Mouse (Mus musculus) forebrain, embryonic 14.5 days (tissue): ENCODE results near the gene Rsad1. TPM values are rescaled to one million over a fixed set of nuclear protein-coding genes. Genes with fewer than 3 reads are reported as not detected.
A peak's percentile ranks its signal among the peaks of the same experiment; 100 is the strongest.

Source experiments
- ATAC-seq: fragments of 200-750 bp; cut with Nextera tagmentation; 2 replicates; pipeline ENCODE4 v1.8.0; 2017; ENCODE audit warnings: mild to moderate bottlenecking, moderate library complexity
- DNase-seq: peaks from one replicate; pipeline ENCODE4 v3.0.0-alpha.2; 2015; ENCODE audit warnings: low spot score
- H3K27ac ChIP-seq: fragments of 300-500 bp; sonication (generic); 2 replicates; pipeline ENCODE4 v1.5.1; 2014; ENCODE audit warnings: low read depth, mild to moderate bottlenecking, control low read depth, low read length, moderate library complexity
- H3K27me3 ChIP-seq: fragments of 300-500 bp; sonication (generic); replicated peaks from 2 replicates; pipeline ENCODE4 v1.6.1; 2014; ENCODE audit warnings: low read length, control low read depth, mixed read lengths; ENCODE audit not compliant: control insufficient read depth, insufficient read depth
- H3K36me3 ChIP-seq: fragments of 300-500 bp; sonication (generic); 2 replicates; pipeline ENCODE4 v1.6.1; 2014; ENCODE audit warnings: low read length, control low read depth; ENCODE audit not compliant: control insufficient read depth, insufficient read depth
- H3K4me1 ChIP-seq: fragments of 300-500 bp; sonication (generic); 2 replicates; pipeline ENCODE4 v1.6.1; 2014; ENCODE audit warnings: antibody characterized with exemption, low read length, control low read depth; ENCODE audit not compliant: control insufficient read depth, insufficient read depth
- H3K4me2 ChIP-seq: fragments of 300-500 bp; sonication (generic); 2 replicates; pipeline ENCODE4 v1.6.1; 2014; ENCODE audit warnings: mild to moderate bottlenecking, control low read depth, low read length
- H3K4me3 ChIP-seq: fragments of 300-500 bp; sonication (generic); 2 replicates; pipeline ENCODE4 v1.5.1; 2014; ENCODE audit warnings: low read depth, low read length, control low read depth
- H3K9ac ChIP-seq: fragments of 300-500 bp; sonication (generic); 2 replicates; pipeline ENCODE4 v1.6.1; 2014; ENCODE audit warnings: mild to moderate bottlenecking, low read length, control low read depth, moderate library complexity
- H3K9me3 ChIP-seq: fragments of 300-500 bp; sonication (generic); replicated peaks from 2 replicates; pipeline ENCODE4 v1.6.1; 2016; ENCODE audit warnings: low read length, control low read depth, mixed read lengths; ENCODE audit not compliant: control insufficient read depth
- WGBS: fragments of 180-500 bp; shearing (Covaris S2); extraction: QIAGEN DNeasy Blood & Tissue Kit; methylation state at CpG from one replicate; pipeline ENCODE4 v1.1.7; 2014; 5-methylcytosine and 5-hydroxymethylcytosine counted together
- polyA plus RNA-seq: library from polyadenylated mRNA; unstranded; fragments of >200 nt; fragmentation: Nextera tagmentation; extraction: Ambion mirVana; gene quantifications from 2 replicates; pipeline ENCODE4 v1.2.1, GENCODE M21; 2014

Gene Rsad1
- polyA plus RNA-seq, 1 experiment from 2014 or later = 3.9 TPM

- peak; percentile 83 for ATAC-seq
- Histone ChIP-seq H3K4me3 (peak overlapping the region; percentile 54), H3K36me3 (no peaks in the 10 kb centered on the region), H3K4me2 (peak overlapping the region; percentile 70), H3K27ac (no peak overlapping the region), H3K9me3 (no peaks in the 10 kb centered on the region), H3K4me1 (peaks cover 2% of the 10 kb centered on the region; the same call in 1 of the 2 replicates), H3K9ac (peak overlapping the region; percentile 76), H3K27me3 (no peaks in the 10 kb centered on the region)
- peak; percentile 83 for DNase-seq
- WGBS = 3% methylated on average over 53 of the region's 55 CpGs
These were observed 57.9 kb downstream of the Rsad1 start for GRCm38 (mm10) chr11:94491035-94491748.

Other genes with a start within 250 kb of the Rsad1 start
- gene Luc7l3, start 227.3 kb downstream of the Rsad1 start, polyA plus RNA-seq = 89.6 and 104 TPM in 2 replicates
- gene Ankrd40, start 221.3 kb downstream of the Rsad1 start, polyA plus RNA-seq = 10.2 and 10.3 TPM in 2 replicates
- gene Abcc3, start 156.3 kb downstream of the Rsad1 start, polyA plus RNA-seq = 0.27 and 1.7 TPM in 2 replicates
- gene Cacna1g, start 75.1 kb downstream of the Rsad1 start, polyA plus RNA-seq = 7.0 and 7.1 TPM in 2 replicates
- gene Spata20, start 63.1 kb downstream of the Rsad1 start, polyA plus RNA-seq = 0.43 and 0.67 TPM in 2 replicates
- 0.30 and 0.41 TPM in 2 replicates for gene Epn3, start 49.3 kb downstream of the Rsad1 start, polyA plus RNA-seq
- 1.8 and 2.1 TPM in 2 replicates for gene Mycbpap, start 27.5 kb downstream of the Rsad1 start, polyA plus RNA-seq
- gene Chad, start 15.8 kb upstream of the Rsad1 start, polyA plus RNA-seq = 0.17 TPM in 2 replicates
- gene Acsf2, start 52.6 kb upstream of the Rsad1 start, polyA plus RNA-seq = 2.1 and 2.3 TPM in 2 replicates
- gene Lrrc59, start 80.5 kb upstream of the Rsad1 start, polyA plus RNA-seq = 120 and 137 TPM in 2 replicates
- gene Mrpl27, start 104.5 kb upstream of the Rsad1 start, polyA plus RNA-seq = 100 and 111 TPM in 2 replicates
- 11.3 and 13.6 TPM in 2 replicates for gene Eme1, start 104.7 kb upstream of the Rsad1 start, polyA plus RNA-seq
- 6.9 and 8.2 TPM in 2 replicates for gene Xylt2, start 128.3 kb upstream of the Rsad1 start, polyA plus RNA-seq
- gene Gm11541, start 155.2 kb upstream of the Rsad1 start, polyA plus RNA-seq = not detected in 2 replicates
- gene Cdc34b, start 192.5 kb upstream of the Rsad1 start, polyA plus RNA-seq = not detected in 2 replicates
- not detected in 2 replicates for gene Tmem92, start 233.4 kb upstream of the Rsad1 start, polyA plus RNA-seq